Mouse (Mus musculus): ENCODE measurements around the gene 1700003F12Rik.

DNA sequence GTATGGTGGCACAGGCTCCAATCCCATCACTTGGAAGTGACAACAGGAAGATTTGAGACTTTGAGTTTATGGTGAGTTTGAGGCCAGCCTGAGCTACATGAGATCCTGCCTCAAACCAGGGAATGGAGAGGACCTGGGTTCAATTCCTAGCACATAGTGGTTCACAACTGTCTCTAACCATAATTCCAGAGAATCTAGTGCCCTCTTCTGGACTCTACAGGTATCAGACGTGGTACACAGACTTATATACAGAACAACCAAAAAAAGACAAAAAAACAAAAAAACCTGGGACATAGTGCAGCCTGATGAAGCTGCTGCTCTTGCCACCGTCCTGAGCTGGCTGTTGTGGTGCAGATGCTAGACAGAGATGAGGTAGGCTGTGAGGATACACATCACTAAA is 5.3 kb upstream of the 1700003F12Rik start:
- no peak for TF ChIP-seq HCFC1 (IDR thresholded peaks at IDR 0.05; ENCODE audit: borderline replicate concordance, insufficient read depth, low read length)
- 0 out of 2 replicates have a peak, but pooled peaks have one; percentile 36 for TF ChIP-seq ZNF384 (IDR thresholded peaks at IDR 0.05; ENCODE audit: low read depth, low read length)
- TF ChIP-seq ZC3H11A (IDR thresholded peaks at IDR 0.05; ENCODE audit: borderline replicate concordance, low read depth, low read length) = peak; percentile 2; the same call in 1 of the 2 replicates
- TF ChIP-seq CHD2 (IDR thresholded peaks at IDR 0.05; ENCODE audit: low read depth, low read length) = no peak
- no peak for TF ChIP-seq MAFK (IDR thresholded peaks at IDR 0.05; ENCODE audit: insufficient read depth, low read depth, low read length)
